Mouse (Mus musculus): ENCODE data around the gene Chrna1. TPM values are rescaled to one million over a fixed set of nuclear protein-coding genes. Genes with fewer than 3 reads are reported as not detected.

Chrna1 gene
- polyA plus RNA-seq, 1 experiment, result 391 TPM

DNA sequence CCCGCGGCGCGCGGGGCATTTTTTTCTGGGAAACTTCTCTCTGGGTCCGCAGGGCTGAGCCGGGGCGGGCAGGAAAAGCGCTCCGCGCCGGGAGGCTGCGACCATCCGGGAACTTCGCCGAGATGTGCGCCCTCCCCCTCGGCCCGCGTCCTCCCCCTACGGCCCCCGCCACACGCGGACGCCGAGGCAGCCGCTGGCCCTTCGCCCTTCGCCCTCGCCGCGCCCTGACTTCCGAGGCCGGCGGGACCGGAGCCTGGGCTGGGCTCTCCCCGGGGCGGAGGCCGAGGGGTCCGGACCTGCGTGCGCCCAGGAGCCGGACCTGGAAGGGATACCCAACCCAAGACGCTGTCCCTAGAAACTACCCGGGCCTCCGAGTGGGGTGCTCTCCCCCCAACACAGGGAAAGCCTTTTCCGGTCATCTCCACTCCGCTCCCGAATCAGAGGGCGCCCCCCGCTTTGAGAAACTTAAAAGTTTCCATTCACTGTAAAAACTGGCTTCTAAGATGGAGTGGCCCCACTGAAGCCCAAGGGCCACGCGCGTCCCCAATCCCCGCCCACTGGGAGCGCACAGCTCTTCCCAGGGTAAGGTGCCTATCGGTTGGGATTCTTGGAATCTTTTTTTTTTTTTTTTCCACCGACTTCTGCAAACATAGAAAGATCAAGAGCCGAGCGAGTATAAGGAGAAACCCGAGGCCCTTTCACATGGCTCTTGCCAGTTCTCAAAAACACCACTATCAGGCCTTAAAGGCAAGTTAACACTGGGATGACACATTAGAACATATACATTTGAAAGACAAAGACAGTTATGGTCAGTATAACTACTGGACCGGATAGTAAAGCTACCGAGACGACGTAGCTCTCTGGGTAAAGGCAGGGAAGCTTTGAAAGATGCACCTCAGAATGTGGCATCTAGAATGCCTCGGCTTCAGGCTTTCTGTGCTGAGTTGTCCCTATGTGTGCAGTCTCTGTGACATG lies 50.5 kb downstream of the Chrna1 start, which contains the start of gene Wipf1:
Gene Wipf1 (minus strand): TSS at position 379 of the 975 bp plus-strand sequence.
- peak within 1 kb of the TSS; percentile 95 for H3ac ChIP-seq (ENCODE audit: control insufficient read depth, insufficient read length)
- H3K4me3 ChIP-seq, result peak within 1 kb of the TSS; percentile 62
- H3K4me2 ChIP-seq (ENCODE audit: low read depth), result peak within 1 kb of the TSS; percentile 97
- TF ChIP-seq USF1 (IDR thresholded peaks at IDR 0.05; ENCODE audit: low read depth) (no peak), E2F4 (IDR thresholded peaks at IDR 0.05; ENCODE audit: insufficient read depth) (no peak), POLR2AphosphoS2 (IDR thresholded peaks at IDR 0.05; ENCODE audit: insufficient read length, low read depth) (peak; percentile 62), MAX (IDR thresholded peaks at IDR 0.05; ENCODE audit: low read depth) (no peak), CEBPB (IDR thresholded peaks at IDR 0.05; ENCODE audit: insufficient read depth, poor library complexity, severe bottlenecking) (no peak), POLR2A (IDR thresholded peaks at IDR 0.05; ENCODE audit: insufficient read length, low read depth) (peak; percentile 68), REST (IDR thresholded peaks at IDR 0.05; ENCODE audit: insufficient read depth, insufficient read length) (no peak), TCF12 (IDR thresholded peaks at IDR 0.05; ENCODE audit: insufficient read depth, poor library complexity, severe bottlenecking) (no peak), SRF (IDR thresholded peaks at IDR 0.05; ENCODE audit: control insufficient read depth, insufficient read length, low read depth) (peak; percentile 9), MYOD1 (IDR thresholded peaks at IDR 0.05; ENCODE audit: control insufficient read depth in 1 of 3, insufficient read length in 2 of 3, low read depth in 2 of 3) (peak in 1 of 3 experiments; percentile 9)
- no peaks in the 10 kb centered on the region for H3K36me3 ChIP-seq (ENCODE audit: control insufficient read depth, insufficient read depth)
- H3K27me3 ChIP-seq (ENCODE audit: control insufficient read depth, insufficient read depth, insufficient read length), result no peaks in the 10 kb centered on the region
- peaks cover 43% of the 10 kb centered on the region for H3K79me2 ChIP-seq (ENCODE audit: control insufficient read depth, insufficient read depth)

DNA sequence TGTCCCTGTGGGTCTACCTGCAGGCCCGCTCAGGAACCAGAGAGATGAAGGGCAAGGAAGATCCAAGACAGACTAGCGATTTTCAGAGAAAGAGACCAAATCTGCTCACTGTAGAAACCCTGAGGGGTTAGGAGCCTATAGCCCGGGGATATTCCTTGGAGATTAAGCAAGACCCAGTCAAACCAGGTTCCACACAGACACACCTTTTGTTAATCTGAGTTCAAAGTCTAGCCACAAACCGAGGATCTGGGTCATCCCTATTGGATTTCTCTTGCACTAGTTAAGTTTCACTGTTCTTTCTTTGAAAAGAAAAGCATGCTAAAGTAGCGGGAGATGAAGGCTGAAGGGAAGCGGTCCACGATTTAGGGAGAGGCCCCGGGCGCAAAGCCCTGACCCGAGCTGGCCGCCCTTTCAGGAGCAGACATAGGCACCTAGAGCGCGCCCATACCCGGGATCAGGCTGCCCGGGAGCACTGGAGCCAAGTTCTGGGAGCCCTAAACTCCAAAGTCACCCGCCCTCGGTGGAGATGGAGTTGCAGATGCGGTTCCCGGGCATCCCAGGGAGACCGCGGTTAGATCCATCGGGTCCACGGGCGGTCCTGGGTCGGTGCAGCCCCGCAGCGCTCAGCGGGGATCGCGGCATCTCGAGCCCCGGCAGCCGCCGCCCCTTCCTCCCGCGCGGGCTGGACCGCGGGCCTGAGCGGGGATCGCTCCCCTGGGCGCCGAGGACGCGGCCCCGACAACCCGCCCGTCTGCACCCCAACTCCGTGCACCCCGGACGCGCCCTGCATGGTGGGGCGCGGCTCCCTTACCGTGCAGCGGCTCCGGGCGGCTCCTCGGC lies 51.4 kb downstream of the Chrna1 start:
- Histone ChIP-seq H3K4me2 (ENCODE audit: low read depth) (peak overlapping the region; percentile 97), H3K79me2 (ENCODE audit: control insufficient read depth, insufficient read depth) (peaks cover 52% of the 10 kb centered on the region), H3K4me3 (peak overlapping the region; percentile 62), H3ac (ENCODE audit: control insufficient read depth, insufficient read length) (peak overlapping the region; percentile 95), H3K27me3 (ENCODE audit: control insufficient read depth, insufficient read depth, insufficient read length) (no peaks in the 10 kb centered on the region), H3K36me3 (ENCODE audit: control insufficient read depth, insufficient read depth) (no peaks in the 10 kb centered on the region)
- TF ChIP-seq TCF12 (IDR thresholded peaks at IDR 0.05; ENCODE audit: insufficient read depth, poor library complexity, severe bottlenecking) (no peak), SRF (IDR thresholded peaks at IDR 0.05; ENCODE audit: control insufficient read depth, insufficient read length, low read depth) (no peak), POLR2AphosphoS2 (IDR thresholded peaks at IDR 0.05; ENCODE audit: insufficient read length, low read depth) (no peak), E2F4 (IDR thresholded peaks at IDR 0.05; ENCODE audit: insufficient read depth) (no peak), POLR2A (IDR thresholded peaks at IDR 0.05; ENCODE audit: insufficient read length, low read depth) (no peak), USF1 (IDR thresholded peaks at IDR 0.05; ENCODE audit: low read depth) (no peak), MAX (IDR thresholded peaks at IDR 0.05; ENCODE audit: low read depth) (no peak), TCF3 (IDR thresholded peaks at IDR 0.05; ENCODE audit: insufficient read length, low read depth) (no peak), REST (IDR thresholded peaks at IDR 0.05; ENCODE audit: insufficient read depth, insufficient read length) (no peak)

- peak overlapping the region; percentile 62 for H3K4me3 ChIP-seq
- no peaks in the 10 kb centered on the region for H3K27me3 ChIP-seq (ENCODE audit: control insufficient read depth, insufficient read depth, insufficient read length)
- H3K79me2 ChIP-seq (ENCODE audit: control insufficient read depth, insufficient read depth), result peaks cover 60% of the 10 kb centered on the region
- TF ChIP-seq MAX (IDR thresholded peaks at IDR 0.05; ENCODE audit: low read depth), result no peak
- no peaks in the 10 kb centered on the region for H3K36me3 ChIP-seq (ENCODE audit: control insufficient read depth, insufficient read depth)
- peak overlapping the region; percentile 97 for H3K4me2 ChIP-seq (ENCODE audit: low read depth)
- H3ac ChIP-seq (ENCODE audit: control insufficient read depth, insufficient read length), result peak overlapping the region; percentile 95
Observed at GRCm38 (mm10) chr2:73527956-73528355, 52.2 kb downstream of the Chrna1 start.

GRCm38 (mm10) chr2:73526691-73527090 lies 53.4 kb downstream of the Chrna1 start:
- Histone ChIP-seq H3K4me2 (ENCODE audit: low read depth) (peak overlapping the region; percentile 97), H3K27me3 (ENCODE audit: control insufficient read depth, insufficient read depth, insufficient read length) (no peaks in the 10 kb centered on the region), H3K4me3 (peak overlapping the region; percentile 62), H3K79me2 (ENCODE audit: control insufficient read depth, insufficient read depth) (peaks cover 73% of the 10 kb centered on the region), H3K36me3 (ENCODE audit: control insufficient read depth, insufficient read depth) (no peaks in the 10 kb centered on the region), H3ac (ENCODE audit: control insufficient read depth, insufficient read length) (no peak overlapping the region)
- TF ChIP-seq SRF (IDR thresholded peaks at IDR 0.05; ENCODE audit: control insufficient read depth, insufficient read length, low read depth), result peak; percentile 37
- no peak for TF ChIP-seq E2F4 (IDR thresholded peaks at IDR 0.05; ENCODE audit: insufficient read depth)
- no peak for TF ChIP-seq TCF3 (IDR thresholded peaks at IDR 0.05; ENCODE audit: insufficient read length, low read depth)
- peak in 2 of 3 experiments; percentile 50 to 57 for TF ChIP-seq MYOG (IDR thresholded peaks at IDR 0.05; ENCODE audit: control insufficient read depth in 1 of 3, insufficient read depth in 1 of 3, insufficient read length in 2 of 3, low read depth in 2 of 3)
- TF ChIP-seq POLR2A (IDR thresholded peaks at IDR 0.05; ENCODE audit: insufficient read length, low read depth), result no peak
- TF ChIP-seq POLR2AphosphoS2 (IDR thresholded peaks at IDR 0.05; ENCODE audit: insufficient read length, low read depth), result peak; percentile 12
- no peak for TF ChIP-seq TCF12 (IDR thresholded peaks at IDR 0.05; ENCODE audit: insufficient read depth, poor library complexity, severe bottlenecking)
- TF ChIP-seq MYOD1 (IDR thresholded peaks at IDR 0.05; ENCODE audit: control insufficient read depth in 1 of 3, insufficient read length in 2 of 3, low read depth in 2 of 3), result peak; percentile 45 to 82 (median 80)
- TF ChIP-seq REST (IDR thresholded peaks at IDR 0.05; ENCODE audit: insufficient read depth, insufficient read length), result no peak
- TF ChIP-seq CEBPB (IDR thresholded peaks at IDR 0.05; ENCODE audit: insufficient read depth, poor library complexity, severe bottlenecking), result no peak
- TF ChIP-seq MAX (IDR thresholded peaks at IDR 0.05; ENCODE audit: low read depth), result peak; percentile 14
- TF ChIP-seq USF1 (IDR thresholded peaks at IDR 0.05; ENCODE audit: low read depth), result no peak

All from myocyte (in vitro differentiated cells).